Mouse (Mus musculus) forebrain, embryonic 14.5 days (tissue): ENCODE measurements around the gene Mast4. TPM values are rescaled to one million over a fixed set of nuclear protein-coding genes. Genes with fewer than 3 reads are reported as not detected.

ENCODE experiments used
- ATAC-seq: fragments of 200-750 bp; cut with Nextera tagmentation; 2 replicates; pipeline ENCODE4 v1.8.0; 2017; ENCODE audit warnings: mild to moderate bottlenecking, moderate library complexity
- DNase-seq: peaks from one replicate; pipeline ENCODE4 v3.0.0-alpha.2; 2015; ENCODE audit warnings: low spot score
- H3K27ac ChIP-seq: fragments of 300-500 bp; sonication (generic); 2 replicates; pipeline ENCODE4 v1.5.1; 2014; ENCODE audit warnings: low read depth, mild to moderate bottlenecking, control low read depth, low read length, moderate library complexity
- H3K27me3 ChIP-seq: fragments of 300-500 bp; sonication (generic); replicated peaks from 2 replicates; pipeline ENCODE4 v1.6.1; 2014; ENCODE audit warnings: low read length, control low read depth, mixed read lengths; ENCODE audit not compliant: control insufficient read depth, insufficient read depth
- H3K36me3 ChIP-seq: fragments of 300-500 bp; sonication (generic); 2 replicates; pipeline ENCODE4 v1.6.1; 2014; ENCODE audit warnings: low read length, control low read depth; ENCODE audit not compliant: control insufficient read depth, insufficient read depth
- H3K4me1 ChIP-seq: fragments of 300-500 bp; sonication (generic); 2 replicates; pipeline ENCODE4 v1.6.1; 2014; ENCODE audit warnings: antibody characterized with exemption, low read length, control low read depth; ENCODE audit not compliant: control insufficient read depth, insufficient read depth
- H3K4me2 ChIP-seq: fragments of 300-500 bp; sonication (generic); 2 replicates; pipeline ENCODE4 v1.6.1; 2014; ENCODE audit warnings: mild to moderate bottlenecking, control low read depth, low read length
- H3K4me3 ChIP-seq: fragments of 300-500 bp; sonication (generic); 2 replicates; pipeline ENCODE4 v1.5.1; 2014; ENCODE audit warnings: low read depth, low read length, control low read depth
- H3K9ac ChIP-seq: fragments of 300-500 bp; sonication (generic); 2 replicates; pipeline ENCODE4 v1.6.1; 2014; ENCODE audit warnings: mild to moderate bottlenecking, low read length, control low read depth, moderate library complexity
- H3K9me3 ChIP-seq: fragments of 300-500 bp; sonication (generic); replicated peaks from 2 replicates; pipeline ENCODE4 v1.6.1; 2016; ENCODE audit warnings: low read length, control low read depth, mixed read lengths; ENCODE audit not compliant: control insufficient read depth
- whole genome bisulfite sequencing: fragments of 180-500 bp; shearing (Covaris S2); extraction: QIAGEN DNeasy Blood & Tissue Kit; methylation state at CpG from one replicate; pipeline ENCODE4 v1.1.7; 2014; 5-methylcytosine and 5-hydroxymethylcytosine counted together
- polyA plus RNA-seq: library from polyadenylated mRNA; unstranded; fragments of >200 nt; fragmentation: Nextera tagmentation; extraction: Ambion mirVana; gene quantifications from 2 replicates; pipeline ENCODE4 v1.2.1, GENCODE M21; 2014

Gene Mast4
- polyA plus RNA-seq, 1 experiment from 2014 or later = 11.7 TPM

- 46% methylated on average over 1 of the region's 1 CpGs for WGBS
- H3K9ac ChIP-seq = no peak overlapping the region
- ATAC-seq = no peak
These were observed 130.9 kb downstream of the Mast4 start for GRCm38 (mm10) chr13:103203376-103203895.

GRCm38 (mm10) chr13:103201016-103201760 is 133.1 kb downstream of the Mast4 start:
- H3K4me2 ChIP-seq = no peak overlapping the region
- DNase-seq (no peak), ATAC-seq (no peak)
- H3K4me1 ChIP-seq = no peaks in the 10 kb centered on the region
- no peaks in the 10 kb centered on the region for H3K9me3 ChIP-seq
- no peak overlapping the region for H3K27ac ChIP-seq
- no peak overlapping the region for H3K9ac ChIP-seq
- H3K36me3 ChIP-seq = no peaks in the 10 kb centered on the region
- no peaks in the 10 kb centered on the region for H3K27me3 ChIP-seq
- WGBS = 82% methylated on average over 10 of the region's 10 CpGs
- H3K4me3 ChIP-seq = no peak overlapping the region

More at GRCm38 (mm10) chr13:103203376-103203895, 130.9 kb downstream of the Mast4 start:
- Histone ChIP-seq H3K4me1 (no peaks in the 10 kb centered on the region), H3K9me3 (no peaks in the 10 kb centered on the region), H3K4me2 (no peak overlapping the region), H3K27me3 (no peaks in the 10 kb centered on the region), H3K27ac (no peak overlapping the region), H3K4me3 (no peak overlapping the region), H3K36me3 (no peaks in the 10 kb centered on the region)
- no peak for DNase-seq

GRCm38 (mm10) chr13:103199823-103200660 is 134.3 kb downstream of the Mast4 start:
- 59% methylated on average over 2 of the region's 2 CpGs for WGBS
- no peaks in the 10 kb centered on the region for H3K9me3 ChIP-seq
- H3K36me3 ChIP-seq = no peaks in the 10 kb centered on the region
- no peaks in the 10 kb centered on the region for H3K27me3 ChIP-seq
- no peak overlapping the region for H3K9ac ChIP-seq
- H3K4me3 ChIP-seq = no peak overlapping the region
- DNase-seq = no peak
- H3K4me1 ChIP-seq = no peaks in the 10 kb centered on the region
- no peak overlapping the region for H3K4me2 ChIP-seq
- H3K27ac ChIP-seq = no peak overlapping the region
- no peak for ATAC-seq

- Histone ChIP-seq H3K27me3 (no peaks in the 10 kb centered on the region), H3K4me2 (no peak overlapping the region), H3K4me1 (no peaks in the 10 kb centered on the region), H3K4me3 (no peak overlapping the region), H3K27ac (no peak overlapping the region), H3K36me3 (no peaks in the 10 kb centered on the region), H3K9ac (no peak overlapping the region), H3K9me3 (no peaks in the 10 kb centered on the region)
- 81% methylated on average over 9 of the region's 9 CpGs for WGBS
- ATAC-seq = no peak
- no peak for DNase-seq
These were observed 135.9 kb downstream of the Mast4 start for GRCm38 (mm10) chr13:103198210-103198940.

- Histone ChIP-seq H3K27ac (no peak overlapping the region), H3K9me3 (no peaks in the 10 kb centered on the region), H3K27me3 (no peaks in the 10 kb centered on the region), H3K36me3 (no peaks in the 10 kb centered on the region), H3K4me1 (no peaks in the 10 kb centered on the region), H3K4me2 (no peak overlapping the region), H3K4me3 (no peak overlapping the region), H3K9ac (no peak overlapping the region)
- ATAC-seq (no peak), DNase-seq (no peak)
- 80% methylated on average over 5 of the region's 5 CpGs for WGBS
These were observed 138.0 kb downstream of the Mast4 start for GRCm38 (mm10) chr13:103196307-103196706.

- Histone ChIP-seq H3K36me3 (no peaks in the 10 kb centered on the region), H3K27ac (no peak overlapping the region), H3K9me3 (no peaks in the 10 kb centered on the region), H3K4me1 (no peaks in the 10 kb centered on the region), H3K4me2 (no peak overlapping the region), H3K27me3 (no peaks in the 10 kb centered on the region), H3K9ac (no peak overlapping the region), H3K4me3 (no peak overlapping the region)
- WGBS = 82% methylated on average over 3 of the region's 3 CpGs
- no peak for DNase-seq
- no peak for ATAC-seq
These were observed 138.4 kb downstream of the Mast4 start for GRCm38 (mm10) chr13:103195847-103196246.

- ATAC-seq (no peak), DNase-seq (no peak)
- Histone ChIP-seq H3K9ac (no peak overlapping the region), H3K4me2 (no peak overlapping the region), H3K27ac (no peak overlapping the region), H3K4me1 (no peaks in the 10 kb centered on the region), H3K36me3 (no peaks in the 10 kb centered on the region), H3K4me3 (no peak overlapping the region), H3K9me3 (no peaks in the 10 kb centered on the region), H3K27me3 (no peaks in the 10 kb centered on the region)
- 89% methylated on average over 5 of the region's 5 CpGs for WGBS
These were observed 150.7 kb downstream of the Mast4 start for GRCm38 (mm10) chr13:103183566-103183965.

- no peak for ATAC-seq
- no peaks in the 10 kb centered on the region for H3K4me1 ChIP-seq
- no peaks in the 10 kb centered on the region for H3K36me3 ChIP-seq
- no peak overlapping the region for H3K27ac ChIP-seq
- H3K9ac ChIP-seq = no peak overlapping the region
- no peak for DNase-seq
- H3K27me3 ChIP-seq = no peaks in the 10 kb centered on the region
- H3K4me3 ChIP-seq = no peak overlapping the region
- H3K9me3 ChIP-seq = no peaks in the 10 kb centered on the region
- no peak overlapping the region for H3K4me2 ChIP-seq
- 95% methylated on average over 9 of the region's 9 CpGs for WGBS
These were observed 152.5 kb downstream of the Mast4 start for GRCm38 (mm10) chr13:103181836-103182235.
